Mouse (Mus musculus) intestine, embryonic 14.5 days (tissue): Measurements from ENCODE around the gene Supt20. TPM values are rescaled to one million over a fixed set of nuclear protein-coding genes. Genes with fewer than 3 reads are reported as not detected.
A peak's percentile ranks its signal among the peaks of the same experiment; 100 is the strongest.
"Not testable (repeated sequence)": the region's sequence is repeated elsewhere in the genome, so short reads cannot be mapped to it uniquely, and the experiment has no call there.

Source experiments
- ATAC-seq: fragments of 200-750 bp; cut with Nextera tagmentation; replicated peaks from 2 replicates; pipeline ENCODE4 v1.8.0; 2017; ENCODE audit warnings: low read depth, moderate number of reproducible peaks, moderate TSS enrichment, moderate library complexity; ENCODE audit not compliant: low FRiP score, low TSS enrichment
- DNase-seq: peaks from one replicate; pipeline ENCODE4 v3.0.0-alpha.2; 2018; ENCODE audit warnings: low spot score
- H3K27ac ChIP-seq: fragments of 300-500 bp; sonication (generic); 2 replicates; pipeline ENCODE4 v1.5.1; 2014; ENCODE audit warnings: low read depth, mild to moderate bottlenecking, control low read depth
- H3K27me3 ChIP-seq: fragments of 300-500 bp; sonication (generic); replicated peaks from 2 replicates; pipeline ENCODE4 v1.6.1; 2014; ENCODE audit warnings: low read length, control low read depth; ENCODE audit not compliant: control insufficient read depth, insufficient read depth
- H3K36me3 ChIP-seq: fragments of 300-500 bp; sonication (generic); 2 replicates; pipeline ENCODE4 v1.6.1; 2014; ENCODE audit warnings: low read length, control low read depth; ENCODE audit not compliant: control insufficient read depth, insufficient read depth
- H3K4me1 ChIP-seq: fragments of 300-500 bp; sonication (generic); replicated peaks from 2 replicates; pipeline ENCODE4 v1.6.1; 2014; ENCODE audit warnings: low read length, control low read depth, mixed read lengths; ENCODE audit not compliant: control insufficient read depth, insufficient read depth
- H3K4me2 ChIP-seq: fragments of 300-500 bp; sonication (generic); 2 replicates; pipeline ENCODE4 v1.6.1; 2014; ENCODE audit warnings: low read length
- H3K4me3 ChIP-seq: fragments of 300-500 bp; sonication (generic); 2 replicates; pipeline ENCODE4 v1.5.1; 2014; ENCODE audit warnings: low read depth, low read length, control low read depth, mixed read lengths
- H3K9ac ChIP-seq: fragments of 300-500 bp; sonication (generic); 2 replicates; pipeline ENCODE4 v1.6.1; 2014; ENCODE audit warnings: mild to moderate bottlenecking, low read length
- H3K9me3 ChIP-seq: fragments of 300-500 bp; sonication (generic); 2 replicates; pipeline ENCODE4 v1.6.1; 2016; ENCODE audit warnings: low read length, control low read depth; ENCODE audit not compliant: control insufficient read depth
- WGBS: fragments of 180-500 bp; shearing (Covaris S2); extraction: QIAGEN DNeasy Blood & Tissue Kit; methylation state at CpG from one replicate; pipeline ENCODE4 v1.1.7; 2014; 5-methylcytosine and 5-hydroxymethylcytosine counted together
- polyA plus RNA-seq: library from polyadenylated mRNA; unstranded; fragments of >200 nt; fragmentation: Nextera tagmentation; extraction: Ambion mirVana; gene quantifications from 2 replicates; pipeline ENCODE4 v1.2.1, GENCODE M21; 2014

Supt20 gene
- polyA plus RNA-seq, 1 experiment from 2014 or later, result 100 TPM

- Histone ChIP-seq H3K4me2 (peak within 1 kb of the TSS; percentile 73), H3K4me1 (peaks cover 11% of the 10 kb centered on the region; the same call in 1 of the 2 replicates), H3K27me3 (no peaks in the 10 kb centered on the region), H3K36me3 (peaks cover 10% of the 10 kb centered on the region), H3K9me3 (no peaks in the 10 kb centered on the region), H3K4me3 (peak within 1 kb of the TSS; percentile 55), H3K9ac (peak within 1 kb of the TSS; percentile 60), H3K27ac (peak within 1 kb of the TSS; percentile 77)
- DNase-seq, result peak; percentile 83
- ATAC-seq, result peak; percentile 80
- WGBS, result 1% methylated on average over 56 of the region's 66 CpGs
These were observed 62.8 kb downstream of the Supt20 start, which contains the start of gene Smad9 for GRCm38 (mm10) chr3:54755145-54756041. Smad9 (plus strand) TSS chr3:54755582.

GRCm38 (mm10) chr3:54756058-54756457 is 63.5 kb downstream of the Supt20 start:
- peak overlapping the region; percentile 55 for H3K4me3 ChIP-seq
- H3K36me3 ChIP-seq, result peaks cover 5% of the 10 kb centered on the region; the same call in 1 of the 2 replicates
- ATAC-seq, result peak; percentile 32; the same call in 1 of the 2 replicates
- WGBS, result 2% methylated on average over 11 of the region's 11 CpGs
- DNase-seq, result peak; percentile 61
- H3K27me3 ChIP-seq, result no peaks in the 10 kb centered on the region
- no peaks in the 10 kb centered on the region for H3K9me3 ChIP-seq
- H3K9ac ChIP-seq, result peak overlapping the region; percentile 60
- H3K4me2 ChIP-seq, result peak overlapping the region; percentile 73
- peak overlapping the region; percentile 77 for H3K27ac ChIP-seq
- peaks cover 17% of the 10 kb centered on the region; the same call in 1 of the 2 replicates for H3K4me1 ChIP-seq

GRCm38 (mm10) chr3:54757446-54757845 is 64.8 kb downstream of the Supt20 start:
- Histone ChIP-seq H3K4me2 (peak overlapping the region; percentile 73), H3K9me3 (no peaks in the 10 kb centered on the region)

GRCm38 (mm10) chr3:54759211-54759610 is 66.6 kb downstream of the Supt20 start:
- WGBS, result 52% methylated on average over 9 of the region's 9 CpGs
- Histone ChIP-seq H3K27me3 (no peaks in the 10 kb centered on the region), H3K4me1 (peaks cover 20% of the 10 kb centered on the region; the same call in 1 of the 2 replicates), H3K4me2 (no peak overlapping the region), H3K9me3 (no peaks in the 10 kb centered on the region), H3K27ac (no peak overlapping the region), H3K4me3 (no peak overlapping the region), H3K36me3 (no peaks in the 10 kb centered on the region), H3K9ac (no peak overlapping the region)
- DNase-seq (no peak), ATAC-seq (no peak)

More at GRCm38 (mm10) chr3:54757446-54757845, 64.8 kb downstream of the Supt20 start:
- H3K4me3 ChIP-seq, result no peak overlapping the region; the same call in 1 of the 2 replicates
- no peak overlapping the region for H3K9ac ChIP-seq
- DNase-seq, result no peak
- WGBS, result 44% methylated on average over 8 of the region's 8 CpGs
- ATAC-seq, result no peak
- H3K27me3 ChIP-seq, result no peaks in the 10 kb centered on the region
- H3K27ac ChIP-seq, result no peak overlapping the region
- no peaks in the 10 kb centered on the region for H3K36me3 ChIP-seq
- H3K4me1 ChIP-seq, result peaks cover 20% of the 10 kb centered on the region; the same call in 1 of the 2 replicates

GRCm38 (mm10) chr3:54760321-54761115 is 67.9 kb downstream of the Supt20 start:
- Histone ChIP-seq H3K4me1 (peaks cover 20% of the 10 kb centered on the region; the same call in 1 of the 2 replicates), H3K27ac (no peak overlapping the region), H3K4me2 (no peak overlapping the region), H3K27me3 (no peaks in the 10 kb centered on the region), H3K36me3 (no peaks in the 10 kb centered on the region), H3K9ac (no peak overlapping the region), H3K9me3 (no peaks in the 10 kb centered on the region), H3K4me3 (no peak overlapping the region)
- no peak for ATAC-seq
- no peak for DNase-seq
- 59% methylated on average over 15 of the region's 15 CpGs for WGBS

GRCm38 (mm10) chr3:54761258-54761657 is 68.7 kb downstream of the Supt20 start:
- Histone ChIP-seq H3K27ac (no peak overlapping the region), H3K4me2 (no peak overlapping the region), H3K36me3 (no peaks in the 10 kb centered on the region), H3K4me3 (no peak overlapping the region), H3K9me3 (no peaks in the 10 kb centered on the region), H3K4me1 (peaks cover 20% of the 10 kb centered on the region; the same call in 1 of the 2 replicates), H3K27me3 (no peaks in the 10 kb centered on the region), H3K9ac (no peak overlapping the region)
- 78% methylated on average over 1 of the region's 1 CpGs for WGBS
- ATAC-seq (no peak), DNase-seq (no peak)

- no peak for ATAC-seq
- H3K9me3 ChIP-seq, result no peaks in the 10 kb centered on the region
- H3K4me3 ChIP-seq, result no peak overlapping the region
- 62% methylated on average over 18 of the region's 18 CpGs for WGBS
- no peak overlapping the region for H3K9ac ChIP-seq
- H3K27me3 ChIP-seq, result no peaks in the 10 kb centered on the region
- peaks cover 9% of the 10 kb centered on the region; the same call in 1 of the 2 replicates for H3K4me1 ChIP-seq
- no peaks in the 10 kb centered on the region for H3K36me3 ChIP-seq
- H3K27ac ChIP-seq, result no peak overlapping the region
- peak; percentile 54 for DNase-seq
- peak overlapping the region; percentile 35 for H3K4me2 ChIP-seq
These were observed 71.8 kb downstream of the Supt20 start for GRCm38 (mm10) chr3:54764418-54764817.

- not testable (repeated sequence) for H3K27me3 ChIP-seq, H3K9me3 ChIP-seq, H3K9ac ChIP-seq, DNase-seq, H3K36me3 ChIP-seq, H3K4me2 ChIP-seq, H3K4me3 ChIP-seq, ATAC-seq, H3K4me1 ChIP-seq
- peak overlapping the region; percentile 77; the same call in 1 of the 2 replicates for H3K27ac ChIP-seq
- WGBS, result 87% methylated on average over 6 of the region's 6 CpGs
These were observed 72.9 kb downstream of the Supt20 start for GRCm38 (mm10) chr3:54765521-54765920.
